Mouse (Mus musculus): Measurements from ENCODE around the gene Cep70. TPM values are rescaled to one million over a fixed set of nuclear protein-coding genes. Genes with fewer than 3 reads are reported as not detected.
A peak's percentile ranks its signal among the peaks of the same experiment; 100 is the strongest.

Gene Cep70
- polyA plus RNA-seq (2015; fragmentation: Nextera tagmentation; extraction: Ambion mirVana): 20.9 and 22.7 TPM in 2 replicates

DNA sequence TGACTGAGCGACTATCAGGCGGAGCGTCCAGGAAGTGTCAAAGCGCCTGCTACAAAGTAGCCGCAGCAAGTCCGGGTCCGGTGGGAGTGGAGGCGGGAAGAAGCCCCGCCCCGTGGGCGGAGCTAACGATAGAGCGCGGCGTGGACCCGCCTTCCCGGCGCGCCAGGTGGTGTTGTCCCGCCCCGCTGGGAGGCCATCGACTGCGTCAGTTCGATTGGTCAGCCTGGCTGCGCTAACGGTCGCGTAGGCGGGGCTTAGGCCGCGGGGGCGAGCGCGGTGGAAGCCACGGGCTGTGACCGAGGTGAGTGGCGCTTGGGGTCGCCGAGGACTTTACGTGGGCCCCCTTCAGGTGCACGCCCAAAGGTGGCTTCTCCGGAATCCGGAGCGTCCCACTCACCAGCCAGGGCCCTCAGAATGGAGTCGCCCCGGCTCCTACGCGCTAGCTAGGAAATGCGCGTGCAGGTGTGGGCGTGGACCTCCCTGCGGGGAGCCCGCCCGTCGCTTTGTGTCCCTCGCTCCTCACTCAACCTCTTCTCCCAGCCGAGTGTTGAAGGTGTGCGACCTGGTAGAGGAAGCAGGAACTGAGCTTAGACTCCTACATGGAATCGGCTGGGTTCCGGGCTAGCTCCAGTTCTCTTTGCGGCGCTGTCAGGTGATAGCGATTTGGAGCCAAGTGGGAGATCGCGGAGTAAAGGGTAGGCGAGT, at the start of gene Cep70:
TSS of gene Cep70 (plus strand) at position 178 of the 705 bp plus-strand sequence.
- Histone ChIP-seq H3K27me3 (no peaks in the 10 kb centered on the region), H3K36me3 (no peaks in the 10 kb centered on the region), H3K27ac (peak within 1 kb of the TSS; percentile 70), H3K9me3 (replicated peaks) (no peaks in the 10 kb centered on the region), H3K4me3 (peak within 1 kb of the TSS; percentile 94), H3K4me1 (replicated peaks) (peaks cover 12% of the 10 kb centered on the region), H3K4me2 (peak within 1 kb of the TSS; percentile 68), H3K9ac (peak within 1 kb of the TSS; percentile 82)
- peak; percentile 97 for ATAC-seq (replicated peaks; ENCODE audit: insufficient number of reproducible peaks, insufficient read depth, low FRiP score, low read depth)
- WGBS: under 1% methylated on average over 66 of the region's 66 CpGs

DNA sequence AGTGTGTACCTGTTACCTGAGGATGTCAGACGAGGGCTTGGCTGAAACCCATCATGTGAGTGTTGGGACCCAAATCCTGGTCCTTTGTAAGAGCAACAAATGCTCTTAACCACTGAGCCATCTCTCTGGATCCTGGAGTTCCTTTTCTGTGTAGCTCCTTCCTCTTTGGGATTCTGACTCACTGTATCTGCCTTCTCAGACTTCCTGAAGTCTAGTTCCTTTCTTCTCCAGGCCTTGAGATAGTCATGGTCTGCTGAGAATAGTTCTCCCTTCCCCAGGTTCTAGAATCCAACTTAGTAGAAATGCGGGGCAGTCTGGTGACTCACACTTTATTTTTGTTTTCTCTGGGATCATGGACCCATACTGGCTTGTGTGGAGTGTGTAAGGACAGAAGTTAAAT, 30.5 kb upstream of the Cep70 start:
- H3K4me2 ChIP-seq: no peak overlapping the region
- no peak overlapping the region for H3K4me3 ChIP-seq
- no peak overlapping the region for H3K27ac ChIP-seq
- WGBS: 54% methylated on average over 2 of the region's 2 CpGs
- H3K4me1 ChIP-seq (replicated peaks): no peaks in the 10 kb centered on the region
- H3K27me3 ChIP-seq: no peaks in the 10 kb centered on the region
- H3K36me3 ChIP-seq: no peaks in the 10 kb centered on the region
- ATAC-seq (replicated peaks; ENCODE audit: insufficient number of reproducible peaks, insufficient read depth, low FRiP score, low read depth): no peak
- H3K9me3 ChIP-seq (replicated peaks): no peaks in the 10 kb centered on the region
- no peak overlapping the region for H3K9ac ChIP-seq

DNA sequence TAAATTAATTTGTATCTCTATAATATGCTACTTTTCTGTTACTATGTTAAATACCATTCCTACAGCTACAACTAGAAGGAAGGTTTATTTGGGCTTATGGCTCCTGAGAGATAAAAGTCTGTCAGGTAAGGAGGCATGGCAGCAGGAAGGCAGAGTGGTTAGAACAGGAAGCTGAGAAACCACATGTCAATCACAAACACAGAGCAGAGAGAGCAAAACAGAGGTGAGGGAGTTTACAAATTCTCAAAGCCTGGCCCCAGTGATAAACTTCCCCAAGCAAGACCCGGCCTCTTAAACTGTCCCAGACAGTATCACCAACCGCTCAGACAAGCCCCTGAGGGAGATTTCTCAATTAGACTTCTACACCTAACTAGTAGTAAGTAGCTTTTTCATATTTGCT, 27.0 kb upstream of the Cep70 start:
- Histone ChIP-seq H3K4me3 (no peak overlapping the region), H3K4me2 (no peak overlapping the region), H3K9me3 (replicated peaks) (no peaks in the 10 kb centered on the region), H3K36me3 (no peaks in the 10 kb centered on the region), H3K9ac (no peak overlapping the region), H3K4me1 (replicated peaks) (no peaks in the 10 kb centered on the region), H3K27ac (no peak overlapping the region), H3K27me3 (no peaks in the 10 kb centered on the region)
- no peak for ATAC-seq (replicated peaks; ENCODE audit: insufficient number of reproducible peaks, insufficient read depth, low FRiP score, low read depth)
- WGBS: 54% methylated on average over 2 of the region's 2 CpGs

DNA sequence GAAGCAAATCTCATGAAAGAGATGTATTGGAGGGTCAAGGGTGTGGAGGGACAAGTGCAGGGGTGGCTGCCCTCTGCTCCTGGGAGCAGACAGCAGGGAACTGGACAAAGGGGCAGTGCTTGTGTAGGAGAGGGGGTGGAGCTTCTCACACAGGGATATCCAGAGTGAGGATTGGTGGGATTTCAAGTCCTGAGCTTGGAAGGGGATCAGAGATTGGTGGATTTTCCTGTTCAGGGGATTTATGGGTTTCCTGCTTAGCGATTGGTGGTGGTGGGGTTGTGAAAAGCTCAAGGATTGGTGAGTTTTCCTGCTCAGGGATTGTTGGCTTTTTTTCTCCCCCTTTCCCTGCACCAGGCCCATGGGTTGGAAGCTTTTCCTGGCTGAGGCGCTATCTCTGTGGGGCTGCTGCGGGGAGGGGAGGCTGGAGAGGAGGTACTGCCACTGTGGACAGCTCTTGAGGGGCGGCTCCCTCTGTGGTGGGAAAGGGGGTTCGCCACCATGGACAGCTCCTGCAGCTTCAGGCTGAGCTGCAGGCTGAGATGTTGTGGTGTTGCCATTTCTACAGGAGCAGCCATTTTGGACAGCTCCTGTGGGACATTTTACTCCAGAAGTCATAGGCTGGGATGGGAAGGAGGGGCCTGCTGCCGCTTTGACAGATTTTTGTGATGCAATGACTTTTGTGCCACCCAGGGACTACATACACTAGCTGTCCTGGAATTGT, 25.0 kb upstream of the Cep70 start:
- H3K27ac ChIP-seq: no peak overlapping the region
- no peaks in the 10 kb centered on the region for H3K27me3 ChIP-seq
- 14% methylated on average over 6 of the region's 6 CpGs for WGBS
- no peak overlapping the region for H3K4me2 ChIP-seq
- H3K4me1 ChIP-seq (replicated peaks): no peaks in the 10 kb centered on the region
- H3K4me3 ChIP-seq: no peak overlapping the region
- ATAC-seq (replicated peaks; ENCODE audit: insufficient number of reproducible peaks, insufficient read depth, low FRiP score, low read depth): peak; percentile 64; the same call in 1 of the 2 replicates
- H3K9ac ChIP-seq: no peak overlapping the region
- H3K9me3 ChIP-seq (replicated peaks): no peaks in the 10 kb centered on the region
- H3K36me3 ChIP-seq: no peaks in the 10 kb centered on the region

DNA sequence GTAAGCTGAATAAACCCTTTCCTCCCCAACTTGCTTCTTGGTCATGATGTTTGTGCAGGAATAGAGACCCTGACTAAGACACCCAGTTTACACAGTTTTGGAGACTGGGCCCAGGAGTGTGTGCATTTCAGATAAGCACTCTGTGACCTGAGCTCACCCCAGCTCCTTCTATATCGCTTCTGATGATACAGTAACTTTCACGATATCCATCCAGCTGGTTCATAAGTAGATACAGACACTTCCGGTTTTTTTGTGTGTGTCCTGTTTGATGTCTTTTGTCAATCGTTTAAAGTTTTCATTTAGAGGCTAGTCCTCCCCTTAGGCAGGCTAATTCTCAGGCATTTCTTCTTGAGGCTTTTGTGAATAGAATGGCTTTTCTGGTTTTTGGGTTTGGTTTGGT, 21.5 kb upstream of the Cep70 start:
- H3K4me2 ChIP-seq: no peak overlapping the region
- H3K9me3 ChIP-seq (replicated peaks): no peaks in the 10 kb centered on the region
- 79% methylated on average over 4 of the region's 4 CpGs for WGBS
- H3K4me3 ChIP-seq: no peak overlapping the region
- no peaks in the 10 kb centered on the region for H3K36me3 ChIP-seq
- no peaks in the 10 kb centered on the region for H3K27me3 ChIP-seq
- ATAC-seq (replicated peaks; ENCODE audit: insufficient number of reproducible peaks, insufficient read depth, low FRiP score, low read depth): no peak
- no peak overlapping the region for H3K9ac ChIP-seq
- no peaks in the 10 kb centered on the region for H3K4me1 ChIP-seq (replicated peaks)
- no peak overlapping the region for H3K27ac ChIP-seq

DNA sequence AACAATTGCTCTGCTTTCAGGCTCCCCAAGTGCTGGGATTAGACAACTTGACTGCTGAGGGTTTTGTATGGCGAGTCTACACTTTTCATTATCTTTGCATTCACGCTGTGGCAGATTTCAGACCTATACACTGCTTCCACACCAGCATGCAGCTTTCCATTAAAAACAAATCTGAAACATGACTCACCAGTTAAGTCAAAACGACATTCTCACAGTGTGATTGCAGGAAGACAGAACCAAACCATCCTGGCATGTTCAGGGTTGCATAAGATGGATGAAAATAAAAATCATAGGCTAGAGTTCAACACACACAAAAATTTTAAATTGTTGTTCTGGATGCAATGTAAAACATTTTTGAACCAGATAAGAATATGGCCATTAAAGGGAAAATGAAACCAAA, 18.6 kb upstream of the Cep70 start:
- H3K27me3 ChIP-seq: no peaks in the 10 kb centered on the region
- H3K36me3 ChIP-seq: no peaks in the 10 kb centered on the region
- WGBS: 49% methylated on average over 3 of the region's 3 CpGs
- no peak for ATAC-seq (replicated peaks; ENCODE audit: insufficient number of reproducible peaks, insufficient read depth, low FRiP score, low read depth)
- H3K9ac ChIP-seq: no peak overlapping the region
- H3K9me3 ChIP-seq (replicated peaks): no peaks in the 10 kb centered on the region
- H3K4me3 ChIP-seq: no peak overlapping the region
- no peak overlapping the region for H3K4me2 ChIP-seq
- no peaks in the 10 kb centered on the region for H3K4me1 ChIP-seq (replicated peaks)
- H3K27ac ChIP-seq: no peak overlapping the region

DNA sequence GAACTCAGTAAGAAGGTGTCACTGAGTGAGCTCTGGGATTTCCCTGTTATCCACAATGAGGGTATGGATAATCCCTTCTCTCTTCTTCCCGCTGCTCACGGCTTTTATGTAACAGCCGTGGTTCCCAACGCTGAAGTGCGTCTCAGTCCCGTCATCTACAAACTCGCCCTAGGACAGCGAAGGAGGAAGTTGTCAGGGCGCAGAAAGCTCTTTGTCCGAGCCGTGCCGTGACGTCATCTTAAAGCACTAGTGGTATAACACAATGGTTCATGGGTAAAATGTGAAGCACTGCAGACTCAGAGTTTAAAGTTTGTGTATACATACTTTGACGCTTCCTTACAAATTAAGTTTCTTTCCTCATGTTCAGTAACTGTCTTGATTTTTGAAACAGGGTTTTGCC, 13.7 kb upstream of the Cep70 start:
- Histone ChIP-seq H3K27ac (no peak overlapping the region), H3K9ac (no peak overlapping the region), H3K4me2 (no peak overlapping the region), H3K9me3 (replicated peaks) (no peaks in the 10 kb centered on the region), H3K27me3 (no peaks in the 10 kb centered on the region), H3K36me3 (no peaks in the 10 kb centered on the region), H3K4me3 (no peak overlapping the region), H3K4me1 (replicated peaks) (no peaks in the 10 kb centered on the region)
- ATAC-seq (replicated peaks; ENCODE audit: insufficient number of reproducible peaks, insufficient read depth, low FRiP score, low read depth): no peak
- WGBS: 77% methylated on average over 14 of the region's 14 CpGs

DNA sequence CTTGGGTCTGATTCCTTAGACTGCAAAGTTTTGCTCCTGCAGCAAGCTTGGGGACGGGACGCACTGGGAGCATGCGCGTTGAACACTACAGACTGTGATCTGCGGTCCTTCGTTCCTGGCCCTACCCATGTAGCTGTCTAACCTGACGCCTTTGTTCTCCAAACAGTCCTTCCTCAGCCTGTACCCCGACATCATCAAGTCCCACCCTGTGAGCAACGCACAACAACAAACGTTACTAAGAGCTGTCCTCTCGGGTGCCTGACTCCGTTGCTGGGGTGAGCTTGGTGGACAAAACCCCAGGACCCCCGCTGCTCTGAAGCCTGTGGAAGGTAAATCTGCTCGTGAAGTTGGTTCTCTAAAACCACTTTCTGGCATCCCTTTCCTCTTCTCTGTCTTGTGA, 6.0 kb upstream of the Cep70 start, which contains the start of gene Faiml:
TSS of gene Faiml (minus strand) at position 101 of the 400 bp plus-strand sequence.
- no peak within 1 kb of the TSS for H3K4me2 ChIP-seq
- H3K27ac ChIP-seq: no peak within 1 kb of the TSS
- H3K36me3 ChIP-seq: no peaks in the 10 kb centered on the region
- ATAC-seq (replicated peaks; ENCODE audit: insufficient number of reproducible peaks, insufficient read depth, low FRiP score, low read depth): no peak
- no peak within 1 kb of the TSS for H3K9ac ChIP-seq
- H3K4me1 ChIP-seq (replicated peaks): no peaks in the 10 kb centered on the region
- no peaks in the 10 kb centered on the region for H3K9me3 ChIP-seq (replicated peaks)
- H3K27me3 ChIP-seq: no peaks in the 10 kb centered on the region
- WGBS: 87% methylated on average over 14 of the region's 14 CpGs
- H3K4me3 ChIP-seq: no peak within 1 kb of the TSS

DNA sequence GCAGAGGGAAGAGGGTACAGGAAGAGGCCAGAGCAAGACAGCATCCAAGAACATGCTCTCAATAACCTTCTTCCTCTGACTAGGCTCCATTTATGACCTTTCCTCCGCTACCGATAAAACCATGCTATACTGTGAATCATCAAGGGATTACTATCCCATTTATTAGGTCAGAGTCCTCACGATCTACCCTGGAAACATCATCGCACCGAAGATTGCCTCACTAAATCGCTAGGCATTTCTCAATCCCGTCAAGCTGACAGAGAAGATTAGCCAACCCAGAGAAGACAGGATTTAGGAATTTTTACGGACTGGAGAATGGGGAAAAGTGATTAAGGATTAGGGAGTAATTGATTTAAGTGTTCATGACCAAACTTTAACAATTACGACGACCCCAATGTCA, 4.9 kb upstream of the Cep70 start:
- 86% methylated on average over 10 of the region's 10 CpGs for WGBS
- H3K4me2 ChIP-seq: no peak overlapping the region
- no peak for ATAC-seq (replicated peaks; ENCODE audit: insufficient number of reproducible peaks, insufficient read depth, low FRiP score, low read depth)
- H3K4me1 ChIP-seq (replicated peaks): peaks cover 6% of the 10 kb centered on the region
- no peak overlapping the region for H3K9ac ChIP-seq
- H3K27me3 ChIP-seq: no peaks in the 10 kb centered on the region
- H3K4me3 ChIP-seq: no peak overlapping the region
- H3K36me3 ChIP-seq: no peaks in the 10 kb centered on the region
- H3K9me3 ChIP-seq (replicated peaks): no peaks in the 10 kb centered on the region
- H3K27ac ChIP-seq: no peak overlapping the region

DNA sequence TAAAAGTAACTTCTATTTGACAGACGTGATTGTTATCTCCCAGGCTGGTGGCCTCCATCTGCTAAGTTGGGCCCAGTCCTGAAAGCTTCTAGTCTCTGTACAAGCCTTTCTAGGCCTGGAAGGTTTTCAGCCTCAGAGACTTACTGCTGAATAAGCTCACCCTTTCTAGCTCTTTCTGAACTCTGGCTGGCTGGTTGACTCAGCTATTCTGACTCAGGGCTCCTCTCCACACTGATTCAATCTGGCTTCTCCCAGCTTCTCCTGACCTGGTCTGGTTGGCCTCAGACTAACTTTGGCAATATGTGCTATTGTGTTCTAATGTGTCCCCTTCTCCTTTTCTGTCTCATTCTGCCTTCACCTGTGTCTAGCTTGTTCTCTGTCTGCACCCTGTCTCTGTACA, 3.9 kb upstream of the Cep70 start:
- no peak overlapping the region for H3K4me3 ChIP-seq
- no peaks in the 10 kb centered on the region for H3K27me3 ChIP-seq
- H3K9me3 ChIP-seq (replicated peaks): no peaks in the 10 kb centered on the region
- ATAC-seq (replicated peaks; ENCODE audit: insufficient number of reproducible peaks, insufficient read depth, low FRiP score, low read depth): no peak
- no peak overlapping the region for H3K4me2 ChIP-seq
- no peaks in the 10 kb centered on the region for H3K36me3 ChIP-seq
- no peak overlapping the region for H3K27ac ChIP-seq
- H3K9ac ChIP-seq: no peak overlapping the region
- 37% methylated on average over 1 of the region's 1 CpGs for WGBS
- H3K4me1 ChIP-seq (replicated peaks): peaks cover 12% of the 10 kb centered on the region

DNA sequence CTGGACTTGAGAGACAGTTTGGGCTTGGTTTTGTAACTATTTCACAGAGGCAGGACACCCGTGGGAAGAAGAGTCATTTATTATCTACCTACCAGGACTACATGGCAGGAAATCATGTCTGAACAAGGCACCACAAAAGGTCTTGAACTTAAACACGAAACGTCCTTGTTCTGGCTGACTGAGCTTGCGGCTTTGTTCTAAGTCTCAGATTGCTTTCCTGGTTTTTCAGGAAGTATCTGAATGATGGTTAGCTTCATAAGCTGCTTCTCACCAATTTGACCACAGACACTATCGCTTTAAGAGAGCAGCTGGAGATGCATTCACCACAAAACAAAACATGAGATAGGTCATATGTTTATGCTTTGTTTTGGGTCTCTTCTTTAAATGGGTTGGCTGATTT, 2.6 kb upstream of the Cep70 start:
- H3K4me2 ChIP-seq: no peak overlapping the region
- no peak for ATAC-seq (replicated peaks; ENCODE audit: insufficient number of reproducible peaks, insufficient read depth, low FRiP score, low read depth)
- H3K9ac ChIP-seq: no peak overlapping the region
- 62% methylated on average over 5 of the region's 5 CpGs for WGBS
- no peak overlapping the region for H3K4me3 ChIP-seq
- H3K36me3 ChIP-seq: no peaks in the 10 kb centered on the region
- H3K9me3 ChIP-seq (replicated peaks): no peaks in the 10 kb centered on the region
- no peak overlapping the region for H3K27ac ChIP-seq
- peaks cover 12% of the 10 kb centered on the region for H3K4me1 ChIP-seq (replicated peaks)
- H3K27me3 ChIP-seq: no peaks in the 10 kb centered on the region

DNA sequence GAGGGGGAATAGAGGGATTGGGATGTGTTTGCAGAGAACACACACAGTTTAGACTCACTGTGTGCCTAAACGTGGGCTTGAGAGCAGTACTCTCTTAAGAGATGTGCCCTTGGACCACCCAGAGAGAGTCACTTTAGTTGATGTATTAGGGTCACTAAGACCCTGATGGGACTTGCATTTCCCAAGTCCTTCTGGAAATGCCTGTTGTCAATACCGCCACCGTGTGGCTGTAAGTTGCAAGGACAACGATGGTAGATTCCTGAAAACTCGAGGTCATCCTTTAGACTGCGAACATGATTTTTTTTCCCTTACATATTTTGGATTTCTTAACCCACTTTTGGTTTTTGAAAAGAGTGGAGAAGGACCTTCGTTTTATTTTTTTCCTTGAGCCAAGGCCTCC, 1.1 kb upstream of the Cep70 start:
- H3K27ac ChIP-seq: no peak overlapping the region
- 2% methylated on average over 7 of the region's 7 CpGs for WGBS
- no peaks in the 10 kb centered on the region for H3K36me3 ChIP-seq
- H3K27me3 ChIP-seq: no peaks in the 10 kb centered on the region
- H3K4me1 ChIP-seq (replicated peaks): peaks cover 12% of the 10 kb centered on the region
- H3K4me3 ChIP-seq: no peak overlapping the region; the same call in 1 of the 2 replicates
- no peak for ATAC-seq (replicated peaks; ENCODE audit: insufficient number of reproducible peaks, insufficient read depth, low FRiP score, low read depth)
- H3K9me3 ChIP-seq (replicated peaks): no peaks in the 10 kb centered on the region
- H3K9ac ChIP-seq: no peak overlapping the region
- H3K4me2 ChIP-seq: peak overlapping the region; percentile 68
